Mouse (Mus musculus) erythroblast, embryonic 14.5 days (primary cell): ENCODE measurements around the gene Retreg1. TPM values are rescaled to one million over a fixed set of nuclear protein-coding genes. Genes with fewer than 3 reads are reported as not detected.

ENCODE experiments used
- H3K27me3 ChIP-seq: 2 replicates; pipeline ENCODE4 v1.6.1; 2012; ENCODE audit warnings: inconsistent platforms; ENCODE audit not compliant: control insufficient read depth
- H3K36me3 ChIP-seq: 2 replicates; pipeline ENCODE4 v1.6.1; 2012; ENCODE audit warnings: mild to moderate bottlenecking, inconsistent platforms; ENCODE audit not compliant: control insufficient read depth
- H3K4me1 ChIP-seq: 2 replicates; pipeline ENCODE4 v1.6.1; 2012; ENCODE audit warnings: inconsistent platforms; ENCODE audit not compliant: control insufficient read depth
- H3K4me3 ChIP-seq: replicated peaks from 2 replicates; pipeline ENCODE3; 2012; ENCODE audit warnings: moderate library complexity, mild to moderate bottlenecking, inconsistent platforms
- H3K9me3 ChIP-seq: 2 replicates; pipeline ENCODE4 v1.6.1; 2012; ENCODE audit warnings: low read length, inconsistent platforms, mixed read lengths; ENCODE audit not compliant: control insufficient read depth
- GATA1 ChIP-seq: IDR thresholded peaks from 2 replicates; pipeline ENCODE4 v1.6.1; 2012; ENCODE audit warnings: low read length, inconsistent platforms, mixed read lengths
- TAL1 ChIP-seq: IDR thresholded peaks from 3 replicates; pipeline ENCODE4 v1.6.1; 2012; ENCODE audit warnings: low read length, inconsistent platforms, mixed read lengths
- polyA plus RNA-seq: library from polyadenylated mRNA; stranded (reverse); fragments of >175 nt; gene quantifications from 2 replicates; pipeline ENCODE4 v1.2.3, GENCODE M21; 2012

Retreg1 gene
- polyA plus RNA-seq, 1 experiment = not detected

DNA sequence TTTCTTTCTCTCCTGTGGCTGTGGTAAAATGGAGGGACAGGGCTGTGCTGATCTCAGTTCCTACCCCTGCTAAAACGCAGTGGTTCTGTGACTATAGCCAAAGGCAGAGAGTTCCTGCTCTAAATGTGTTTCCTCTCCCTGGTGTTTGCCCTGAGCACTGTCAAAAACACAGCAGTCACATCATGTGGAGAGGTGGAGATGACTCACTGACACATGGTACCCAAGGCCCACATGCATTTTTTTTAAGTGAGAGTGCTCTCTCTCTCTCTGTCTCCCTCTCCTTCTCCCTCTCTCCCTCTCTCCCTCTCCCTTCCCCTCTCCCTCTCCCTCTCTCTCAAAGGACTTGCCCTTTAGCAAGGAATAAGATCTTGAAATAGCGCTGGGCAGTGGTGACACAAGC, 73.3 kb downstream of the Retreg1 start:
- no peak overlapping the region for H3K4me3 ChIP-seq
- no peaks in the 10 kb centered on the region for H3K27me3 ChIP-seq
- H3K9me3 ChIP-seq = no peaks in the 10 kb centered on the region
- no peaks in the 10 kb centered on the region for H3K36me3 ChIP-seq
- TF ChIP-seq TAL1 (no peak), GATA1 (no peak)
- no peaks in the 10 kb centered on the region for H3K4me1 ChIP-seq

DNA sequence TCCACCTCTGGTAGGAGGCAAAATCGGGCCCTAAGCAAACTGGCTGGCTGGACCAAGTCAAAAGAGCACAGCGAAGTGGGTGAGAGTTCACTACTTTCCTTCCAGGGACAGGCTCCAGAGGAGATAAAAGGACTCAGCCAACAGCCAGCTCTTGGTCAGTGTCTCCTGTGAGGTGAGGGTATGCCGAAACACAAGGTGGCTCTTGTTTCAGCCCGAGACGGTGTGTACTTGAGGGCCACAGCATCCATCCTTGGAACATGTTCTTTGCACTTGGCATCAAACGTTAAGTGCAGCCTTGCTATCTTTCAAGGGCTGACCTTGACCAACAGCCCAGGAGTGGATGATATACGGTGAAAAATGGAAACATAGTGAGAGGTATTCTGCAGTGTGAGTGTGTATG, 75.7 kb downstream of the Retreg1 start:
- no peaks in the 10 kb centered on the region for H3K36me3 ChIP-seq
- no peaks in the 10 kb centered on the region for H3K9me3 ChIP-seq
- no peaks in the 10 kb centered on the region for H3K4me1 ChIP-seq
- TF ChIP-seq TAL1 (no peak), GATA1 (no peak)
- H3K27me3 ChIP-seq = no peaks in the 10 kb centered on the region
- no peak overlapping the region for H3K4me3 ChIP-seq

DNA sequence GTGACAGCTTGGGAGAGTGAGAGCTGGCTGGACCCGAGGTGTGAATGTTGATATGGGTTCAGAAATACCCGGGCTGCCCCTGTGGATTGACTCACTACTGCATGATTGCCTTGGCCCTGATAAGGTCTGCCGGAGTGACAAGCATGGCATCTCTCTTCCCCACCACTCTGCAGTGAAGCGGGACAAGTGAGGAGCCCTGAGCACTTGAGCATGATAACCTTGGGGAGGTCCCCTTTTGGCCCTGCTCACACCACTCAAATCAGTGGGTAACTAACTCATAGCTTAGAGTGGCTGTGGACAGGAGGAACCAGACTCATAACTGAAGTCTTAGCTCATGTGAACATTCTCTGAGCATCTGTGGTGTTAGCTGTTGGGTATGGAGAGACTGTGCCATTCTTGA, 77.0 kb downstream of the Retreg1 start:
- TF ChIP-seq GATA1 = no peak
- no peak for TF ChIP-seq TAL1
- Histone ChIP-seq H3K4me3 (no peak overlapping the region), H3K4me1 (no peaks in the 10 kb centered on the region), H3K9me3 (no peaks in the 10 kb centered on the region), H3K36me3 (no peaks in the 10 kb centered on the region), H3K27me3 (no peaks in the 10 kb centered on the region)

DNA sequence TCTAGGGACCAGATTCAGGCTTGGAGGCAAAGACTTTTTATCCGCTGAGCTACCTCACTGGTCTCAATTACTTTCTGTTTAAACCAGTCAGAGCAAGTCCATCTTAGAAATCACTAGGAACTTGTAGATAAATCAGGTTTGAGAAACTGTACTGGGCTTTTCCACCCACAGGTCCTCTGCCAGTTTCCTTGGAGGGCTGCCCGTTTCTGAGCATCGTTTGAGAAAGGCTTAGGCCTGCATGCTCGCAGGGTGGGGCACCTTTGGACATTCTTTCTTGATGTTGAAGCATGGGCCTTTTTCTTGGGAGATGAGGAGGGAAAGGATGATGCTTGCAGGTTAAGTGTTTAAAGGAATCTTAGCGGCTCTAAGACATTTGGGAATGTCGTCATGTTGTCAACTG, 77.9 kb downstream of the Retreg1 start:
- H3K27me3 ChIP-seq = no peaks in the 10 kb centered on the region
- TF ChIP-seq TAL1 (no peak), GATA1 (no peak)
- no peak overlapping the region for H3K4me3 ChIP-seq
- H3K9me3 ChIP-seq = no peaks in the 10 kb centered on the region
- no peaks in the 10 kb centered on the region for H3K4me1 ChIP-seq
- H3K36me3 ChIP-seq = no peaks in the 10 kb centered on the region

DNA sequence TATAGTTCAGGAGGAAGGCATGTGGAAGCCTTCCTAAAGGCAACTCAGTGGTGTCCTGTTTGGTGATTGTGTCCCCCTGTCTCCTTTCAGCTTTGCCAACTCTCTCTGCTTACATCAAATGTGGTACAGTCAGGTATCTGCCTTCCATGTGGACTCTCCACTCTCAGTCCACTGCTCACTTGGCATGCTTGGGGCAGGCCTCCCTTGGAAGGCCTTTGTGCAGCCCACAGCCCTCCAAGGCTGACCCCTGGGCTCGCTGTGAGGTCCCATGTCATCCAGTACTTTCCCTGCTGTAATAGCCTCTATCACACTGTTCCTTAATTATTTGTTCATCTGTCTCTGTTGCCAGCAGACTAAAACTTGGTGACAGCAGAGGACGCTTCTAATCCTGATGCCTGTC, 79.0 kb downstream of the Retreg1 start:
- Histone ChIP-seq H3K36me3 (no peaks in the 10 kb centered on the region), H3K9me3 (no peaks in the 10 kb centered on the region), H3K4me1 (no peaks in the 10 kb centered on the region), H3K27me3 (no peaks in the 10 kb centered on the region), H3K4me3 (no peak overlapping the region)
- no peak for TF ChIP-seq TAL1
- no peak for TF ChIP-seq GATA1

DNA sequence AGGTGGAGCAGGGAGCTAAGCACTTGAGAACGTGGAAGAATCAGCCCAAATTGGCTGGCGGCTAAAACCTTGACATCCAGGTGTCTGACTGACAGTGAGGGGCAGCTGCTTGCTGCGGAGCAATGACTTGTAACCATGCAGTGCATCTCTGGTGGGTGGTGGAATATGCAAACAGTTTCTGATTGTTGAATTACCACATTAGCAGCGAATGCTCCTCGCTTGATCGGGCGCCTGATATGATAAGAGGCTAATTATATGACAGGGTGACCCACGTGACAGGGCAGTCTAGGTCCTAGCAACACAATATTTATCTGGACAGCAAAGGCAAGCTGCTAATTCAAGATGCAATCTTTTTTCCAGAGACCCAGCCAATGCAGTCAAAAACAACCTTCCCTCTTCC, 80.9 kb downstream of the Retreg1 start:
- no peaks in the 10 kb centered on the region for H3K36me3 ChIP-seq
- H3K4me1 ChIP-seq = no peaks in the 10 kb centered on the region
- no peaks in the 10 kb centered on the region for H3K27me3 ChIP-seq
- no peaks in the 10 kb centered on the region for H3K9me3 ChIP-seq
- no peak overlapping the region for H3K4me3 ChIP-seq
- TF ChIP-seq TAL1 = no peak
- TF ChIP-seq GATA1 = no peak

DNA sequence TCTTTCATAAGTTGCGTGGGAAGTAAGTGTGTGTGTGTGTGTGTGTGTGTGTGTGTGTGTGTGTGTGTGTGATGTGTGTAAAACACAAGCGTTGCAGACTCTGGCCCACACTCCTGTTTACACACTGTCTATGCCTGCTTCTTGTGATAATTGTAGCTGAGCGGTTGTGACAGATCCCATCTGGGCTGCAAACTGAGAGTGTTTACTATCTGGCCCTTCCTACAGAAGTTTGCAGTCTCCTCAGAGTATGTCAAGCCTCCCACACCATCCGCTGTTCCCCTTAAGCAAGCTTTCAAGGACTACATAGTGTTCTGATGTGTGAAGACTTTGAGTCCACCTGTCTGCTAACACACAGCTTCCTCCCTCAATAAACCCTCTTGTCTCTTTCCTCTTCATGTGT, 83.2 kb downstream of the Retreg1 start:
- Histone ChIP-seq H3K9me3 (no peaks in the 10 kb centered on the region), H3K4me3 (no peak overlapping the region)
- no peak for TF ChIP-seq TAL1
- no peak for TF ChIP-seq GATA1

DNA sequence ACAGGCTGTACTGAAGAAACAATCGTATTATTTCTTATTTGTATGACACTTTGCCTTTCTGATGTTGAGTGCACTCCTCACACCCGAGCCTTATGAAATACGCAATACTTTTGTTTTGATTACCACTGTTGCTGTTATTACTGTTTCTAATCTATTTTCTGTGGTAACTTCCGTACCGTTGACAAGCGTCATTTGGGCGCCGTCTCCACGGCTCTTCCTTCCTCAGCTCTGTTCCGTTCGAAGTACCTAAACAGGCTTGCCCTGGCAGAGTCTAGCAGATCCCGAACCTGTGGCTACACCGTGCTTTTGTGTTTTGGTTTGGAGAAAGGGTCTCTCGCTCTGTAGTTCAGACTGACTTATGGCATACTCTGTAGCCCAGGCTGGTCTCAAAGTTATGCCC, 84.1 kb downstream of the Retreg1 start:
- no peak for TF ChIP-seq GATA1
- no peak for TF ChIP-seq TAL1
- Histone ChIP-seq H3K9me3 (no peaks in the 10 kb centered on the region), H3K4me3 (no peak overlapping the region), H3K4me1 (no peaks in the 10 kb centered on the region), H3K36me3 (no peaks in the 10 kb centered on the region), H3K27me3 (no peaks in the 10 kb centered on the region)

More for the DNA sequence above, 83.2 kb downstream of the Retreg1 start:
- Histone ChIP-seq H3K27me3 (no peaks in the 10 kb centered on the region), H3K4me1 (no peaks in the 10 kb centered on the region), H3K36me3 (no peaks in the 10 kb centered on the region)

DNA sequence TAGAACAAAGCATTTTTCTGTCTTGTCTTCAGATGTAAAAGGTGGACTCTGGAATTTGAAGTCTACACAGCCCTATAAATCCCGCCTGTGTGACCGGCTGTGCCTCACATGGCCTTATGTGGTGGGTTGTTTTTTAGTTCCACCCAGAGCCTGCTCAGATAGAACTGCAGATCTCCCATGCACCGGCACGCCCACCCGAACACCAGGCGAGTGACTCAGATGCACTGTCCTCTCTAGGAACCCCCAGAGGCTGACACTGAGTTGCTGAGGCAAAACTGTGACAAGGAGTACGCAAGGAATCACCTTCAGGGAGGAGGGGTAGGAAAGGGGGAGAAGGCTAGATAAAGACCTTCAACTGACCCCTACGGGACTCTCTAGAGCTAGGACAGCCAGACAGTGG, 85.0 kb downstream of the Retreg1 start:
- no peaks in the 10 kb centered on the region for H3K27me3 ChIP-seq
- no peak for TF ChIP-seq GATA1
- TF ChIP-seq TAL1 = no peak
- H3K36me3 ChIP-seq = no peaks in the 10 kb centered on the region
- H3K9me3 ChIP-seq = no peaks in the 10 kb centered on the region
- no peaks in the 10 kb centered on the region for H3K4me1 ChIP-seq
- H3K4me3 ChIP-seq = no peak overlapping the region

DNA sequence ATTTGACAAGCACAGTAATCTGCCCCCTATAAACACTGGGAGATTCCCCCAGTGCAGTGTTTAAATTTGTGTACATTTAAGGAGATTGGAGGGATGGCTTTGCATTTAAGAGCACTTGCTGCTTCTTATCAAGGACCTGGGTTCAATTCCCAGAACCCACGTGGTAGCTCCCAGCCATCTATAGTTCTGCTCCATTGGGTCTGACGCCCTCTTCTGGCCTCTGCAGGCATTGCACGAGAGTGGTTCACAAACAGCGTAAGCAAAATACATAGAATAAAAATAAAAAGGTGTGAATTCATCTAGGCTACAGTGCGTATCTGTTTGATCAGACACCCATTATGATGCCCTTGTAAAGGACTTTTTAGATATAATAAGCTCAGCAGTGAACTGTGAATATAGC, 85.9 kb downstream of the Retreg1 start:
- Histone ChIP-seq H3K36me3 (no peaks in the 10 kb centered on the region), H3K4me1 (no peaks in the 10 kb centered on the region), H3K27me3 (no peaks in the 10 kb centered on the region), H3K4me3 (no peak overlapping the region), H3K9me3 (no peaks in the 10 kb centered on the region)
- TF ChIP-seq TAL1 (no peak), GATA1 (no peak)
